ENCODE assay signal across 21 mouse cellular contexts in the genomic region with DNA sequence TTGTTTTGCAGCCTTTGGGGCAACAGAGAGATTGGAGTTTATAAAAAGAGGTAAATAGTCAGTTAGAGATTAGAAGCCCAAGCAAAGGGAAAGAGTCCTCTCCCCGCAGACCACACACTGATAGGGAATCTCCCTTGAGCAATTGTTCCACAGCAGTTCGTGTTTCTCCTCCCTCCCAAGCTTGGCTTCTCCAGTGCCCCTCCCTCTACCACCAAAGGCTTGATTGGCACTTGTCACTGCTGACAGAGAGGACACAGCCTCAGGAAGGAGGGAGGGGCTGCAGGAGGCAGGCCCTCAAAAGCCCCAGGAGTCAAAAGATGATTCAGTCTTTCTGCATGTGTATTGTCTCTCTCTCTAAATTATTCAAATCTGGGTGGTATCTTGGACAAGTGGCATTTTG.
A peak's percentile ranks its signal among the peaks of the same experiment; 100 is the strongest.
DNase-seq lines count a peak whose midpoint lies in the region; ATAC-seq and TF ChIP-seq lines count a peak whose summit lies in the region.
"Had no signal": no experiment of that assay in that cellular context is flagged by ENCODE, and none has a peak within 500 bp of the region (broad histone marks: within the 10 kb centered on the region; RNA-seq: fewer than 3 reads in every experiment).

No protein-coding gene starts in this region.

- 0 out of 2 replicates have a peak, but pooled peaks have one; percentile 38 for ATAC-seq in forebrain, embryonic 13.5 days
- no peak for ATAC-seq in forebrain, embryonic 15.5 days (replicated peaks)
- 0 out of 2 replicates have a peak, but pooled peaks have one; percentile 52 for ATAC-seq in midbrain, embryonic 15.5 days (replicated peaks)
- ATAC-seq: hindbrain, postnatal 0 days; intestine, postnatal 0 days had no signal

- H3K27ac ChIP-seq in forebrain, embryonic 13.5 days: no peak overlapping the region
- H3K27ac ChIP-seq in forebrain, embryonic 15.5 days (replicated peaks): no peak overlapping the region
- no peak overlapping the region for H3K27ac ChIP-seq in ES-E14 (ENCODE audit: insufficient read depth, low read depth, low read length, poor library complexity, severe bottlenecking)
- H3K27ac ChIP-seq in midbrain, embryonic 15.5 days: no peak overlapping the region
- H3K27ac ChIP-seq: hindbrain, postnatal 0 days; kidney, embryonic 15.5 days; left cerebral cortex, adult 2 months; liver, embryonic 13.5 days had no signal

- H3K4me3 ChIP-seq in forebrain, embryonic 13.5 days: no peak overlapping the region
- H3K4me3 ChIP-seq in forebrain, embryonic 15.5 days: no peak overlapping the region
- no peak overlapping the region for H3K4me3 ChIP-seq in ES-E14 (ENCODE audit: insufficient read depth in 1 of 2, low read depth in 1 of 2, low read length in 2 of 2, poor library complexity in 1 of 2, severe bottlenecking in 1 of 2)
- no peak overlapping the region for H3K4me3 ChIP-seq in midbrain, embryonic 15.5 days
- H3K4me3 ChIP-seq: kidney, embryonic 15.5 days; left cerebral cortex, adult 2 months; liver, embryonic 13.5 days had no signal

- H3K27me3 ChIP-seq in forebrain, embryonic 13.5 days: no peaks in the 10 kb centered on the region
- H3K27me3 ChIP-seq in forebrain, embryonic 15.5 days: 0 out of 2 replicates have a peak, but pooled peaks cover 4% of the 10 kb centered on the region
- H3K27me3 ChIP-seq in midbrain, embryonic 15.5 days (replicated peaks): no peaks in the 10 kb centered on the region
- H3K27me3 ChIP-seq: kidney, embryonic 15.5 days; liver, embryonic 13.5 days had no signal

- H3K9ac ChIP-seq in forebrain, embryonic 13.5 days: no peak overlapping the region
- no peak overlapping the region for H3K9ac ChIP-seq in forebrain, embryonic 15.5 days (replicated peaks)
- no peak overlapping the region for H3K9ac ChIP-seq in ES-E14 (ENCODE audit: insufficient read depth, low read depth, low read length, poor library complexity, severe bottlenecking)
- no peak overlapping the region for H3K9ac ChIP-seq in midbrain, embryonic 15.5 days
- H3K9ac ChIP-seq: kidney, embryonic 15.5 days; liver, embryonic 13.5 days had no signal

- H3K36me3 ChIP-seq in forebrain, embryonic 13.5 days (ENCODE audit: poor library complexity, severe bottlenecking): no peaks in the 10 kb centered on the region
- no peaks in the 10 kb centered on the region for H3K36me3 ChIP-seq in forebrain, embryonic 15.5 days
- no peaks in the 10 kb centered on the region for H3K36me3 ChIP-seq in ES-E14 (ENCODE audit: control insufficient read depth, insufficient read depth, low read length, poor library complexity, severe bottlenecking)
- H3K36me3 ChIP-seq in midbrain, embryonic 15.5 days (replicated peaks): no peaks in the 10 kb centered on the region
- H3K36me3 ChIP-seq: kidney, embryonic 15.5 days; liver, embryonic 13.5 days had no signal

- no peaks in the 10 kb centered on the region for H3K9me3 ChIP-seq in forebrain, embryonic 13.5 days (replicated peaks)
- H3K9me3 ChIP-seq in forebrain, embryonic 15.5 days: no peaks in the 10 kb centered on the region
- no peaks in the 10 kb centered on the region for H3K9me3 ChIP-seq in ES-E14 (ENCODE audit: control insufficient read depth, insufficient read depth, low read depth, low read length)
- no peaks in the 10 kb centered on the region for H3K9me3 ChIP-seq in midbrain, embryonic 15.5 days
- H3K9me3 ChIP-seq: kidney, embryonic 15.5 days; liver, embryonic 13.5 days had no signal

- 9% methylated on average over 2 of the region's 2 CpGs for WGBS in forebrain, embryonic 13.5 days
- WGBS in forebrain, embryonic 15.5 days: 14% methylated on average over 2 of the region's 2 CpGs
- 2% methylated on average over 2 of the region's 2 CpGs for WGBS in midbrain, embryonic 15.5 days

- DNase-seq in ES-E14 (ENCODE audit: low read depth, low spot score) (peak; percentile 7), ZHBTc4 (ENCODE audit: low read depth, low spot score) (peak; percentile 30)
- no peak for DNase-seq in kidney, postnatal 14 days
- no peak for DNase-seq in urinary bladder, postnatal 4 days (ENCODE audit: low spot score in 2 of 2)
- DNase-seq: B cell, adult 2 months; cerebellum, adult 11-12 months; cerebellum, postnatal 10 days; gastrocnemius, postnatal 36 days; heart, postnatal 36 days; layer of hippocampus, adult 9-11 months; liver, embryonic 13.5 days; lung, adult 2 months; right cerebral cortex, postnatal 4 days; thymus, postnatal 14 days had no signal

- H3K4me1 ChIP-seq in forebrain, embryonic 13.5 days: peaks cover 6% of the 10 kb centered on the region; the same call in 1 of the 2 replicates
- 0 out of 2 replicates have a peak, but pooled peaks cover 6% of the 10 kb centered on the region for H3K4me1 ChIP-seq in forebrain, embryonic 15.5 days
- H3K4me1 ChIP-seq in ES-E14 (ENCODE audit: control insufficient read depth in 2 of 2, insufficient read depth in 2 of 2, low read length in 2 of 2, poor library complexity in 1 of 2): no peaks in the 10 kb centered on the region
- peaks cover 5% of the 10 kb centered on the region for H3K4me1 ChIP-seq in midbrain, embryonic 15.5 days
- H3K4me1 ChIP-seq: kidney, embryonic 15.5 days; liver, embryonic 13.5 days had no signal

- H3K4me2 ChIP-seq in forebrain, embryonic 13.5 days: no peak overlapping the region
- H3K4me2 ChIP-seq in forebrain, embryonic 15.5 days (replicated peaks): no peak overlapping the region
- H3K4me2 ChIP-seq in midbrain, embryonic 15.5 days: no peak overlapping the region
- H3K4me2 ChIP-seq: kidney, embryonic 15.5 days; liver, embryonic 13.5 days had no signal

- in situ Hi-C loops in ES-E14 (cut with MboI; ENCODE audit: low sequenced_read_pairs in 2 of 2, unreplicated experiment in 2 of 2): no loop called here

TF ChIP-seq in ES-E14, 5 proteins besides CTCF, POLR2A, EP300 and RAD21:
- TF ChIP-seq MAFK (IDR thresholded peaks at IDR 0.05; ENCODE audit: insufficient read depth, low read depth, low read length) (no peak), ZNF384 (IDR thresholded peaks at IDR 0.05; ENCODE audit: low read depth, low read length) (no peak), HCFC1 (IDR thresholded peaks at IDR 0.05; ENCODE audit: borderline replicate concordance, insufficient read depth, low read length) (no peak), CHD2 (IDR thresholded peaks at IDR 0.05; ENCODE audit: low read depth, low read length) (no peak), ZC3H11A (IDR thresholded peaks at IDR 0.05; ENCODE audit: borderline replicate concordance, low read depth, low read length) (no peak)

Comparison
In these comparisons a context has a peak if more than half of its experiments do, and no peak if none do; other contexts are left out.
1. DNase-seq: peak in ES-E14 (single experiment) and ZHBTc4 (single experiment); none in kidney, postnatal 14 days (single experiment) and urinary bladder, postnatal 4 days (0 of 2).